Mouse (Mus musculus): ENCODE data around the gene Rad18. TPM values are rescaled to one million over a fixed set of nuclear protein-coding genes. Genes with fewer than 3 reads are reported as not detected.

Gene Rad18
- total RNA-seq, 2 experiments from 2014 or later, result 2.0 to 2.3 TPM

Other genes with a start within 250 kb of the Rad18 start
- 100 to 1,000 TPM; 112 to 130 TPM for gene Cav3, start 237.2 kb downstream of the Rad18 start, total RNA-seq (2021)
- under 1 TPM; 0.11 to 0.33 TPM for gene Oxtr, start 206.7 kb downstream of the Rad18 start, total RNA-seq (2021)